Mouse (Mus musculus): ENCODE data around the gene Pdilt.

DNA sequence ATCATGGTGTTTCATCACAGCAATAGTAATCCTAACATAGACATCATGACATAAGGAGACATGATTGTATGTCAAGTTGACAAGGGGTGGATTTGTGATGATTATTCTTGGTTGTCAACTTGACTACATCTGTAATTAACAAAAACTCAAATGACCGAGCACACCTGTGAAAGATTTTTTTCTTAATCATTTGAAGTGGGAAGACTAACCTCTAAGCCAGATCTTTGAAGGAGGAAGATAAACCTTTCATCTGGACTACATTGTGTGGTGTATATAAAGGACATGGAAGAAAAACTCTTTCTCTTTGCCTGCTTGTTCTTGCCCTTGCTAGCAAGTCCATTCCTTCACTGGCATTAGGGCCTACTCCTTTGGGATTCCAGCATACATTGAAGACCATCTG, 30.8 kb upstream of the Pdilt start, which contains the start of gene Acsm2:
- TF ChIP-seq CTCF (IDR thresholded peaks at IDR 0.05; ENCODE audit: low read depth, low read length) (no peak), GATA1 (IDR thresholded peaks at IDR 0.05; ENCODE audit: borderline replicate concordance, low read length) (no peak), POLR2AphosphoS5 (IDR thresholded peaks at IDR 0.05; ENCODE audit: insufficient replicate concordance, low read depth, low read length) (no peak), GATA2 (IDR thresholded peaks at IDR 0.05; ENCODE audit: borderline replicate concordance, low read depth, low read length) (no peak)
